Mouse (Mus musculus) frontal cortex, adult 2 months (tissue): Measurements from ENCODE around the gene Psmb10. TPM values are rescaled to one million over a fixed set of nuclear protein-coding genes. Genes with fewer than 3 reads are reported as not detected.

Source experiments
- DNase-seq, 2 experiments: peaks; one replicate each; pipeline ENCODE4 v3.0.0; 2022; ENCODE audit warnings: low spot score in 1 of 2; ENCODE audit errors: extremely low spot score in 1 of 2
- polyA plus RNA-seq: library from polyadenylated mRNA; depleted of rRNA; stranded (reverse); fragments of >200 nt; gene quantifications from 2 replicates; pipeline ENCODE4 v1.2.3, GENCODE M21; 2012

The Psmb10 gene
- polyA plus RNA-seq, 1 experiment: 115 TPM

DNA sequence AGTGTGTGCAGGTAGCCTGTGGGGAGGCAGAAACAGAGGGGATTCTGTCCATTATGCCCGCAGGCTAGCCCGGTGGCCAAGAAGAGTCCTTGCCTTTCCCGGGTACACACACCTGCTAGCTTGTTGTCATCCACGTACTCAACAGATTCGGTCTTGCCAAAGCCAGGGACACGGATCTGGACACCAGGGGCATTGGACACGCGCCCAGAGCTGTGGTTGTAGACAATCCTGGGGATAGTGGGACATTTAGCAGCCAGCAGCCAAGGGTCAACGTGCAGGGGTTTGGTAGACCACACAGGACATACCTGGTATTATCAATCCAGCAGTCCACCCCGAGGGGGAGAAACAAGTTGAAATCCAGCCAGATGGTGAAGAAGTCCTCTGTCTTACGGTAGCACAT lies 3.8 kb upstream of the Psmb10 start:
- DNase-seq: no peak

DNA sequence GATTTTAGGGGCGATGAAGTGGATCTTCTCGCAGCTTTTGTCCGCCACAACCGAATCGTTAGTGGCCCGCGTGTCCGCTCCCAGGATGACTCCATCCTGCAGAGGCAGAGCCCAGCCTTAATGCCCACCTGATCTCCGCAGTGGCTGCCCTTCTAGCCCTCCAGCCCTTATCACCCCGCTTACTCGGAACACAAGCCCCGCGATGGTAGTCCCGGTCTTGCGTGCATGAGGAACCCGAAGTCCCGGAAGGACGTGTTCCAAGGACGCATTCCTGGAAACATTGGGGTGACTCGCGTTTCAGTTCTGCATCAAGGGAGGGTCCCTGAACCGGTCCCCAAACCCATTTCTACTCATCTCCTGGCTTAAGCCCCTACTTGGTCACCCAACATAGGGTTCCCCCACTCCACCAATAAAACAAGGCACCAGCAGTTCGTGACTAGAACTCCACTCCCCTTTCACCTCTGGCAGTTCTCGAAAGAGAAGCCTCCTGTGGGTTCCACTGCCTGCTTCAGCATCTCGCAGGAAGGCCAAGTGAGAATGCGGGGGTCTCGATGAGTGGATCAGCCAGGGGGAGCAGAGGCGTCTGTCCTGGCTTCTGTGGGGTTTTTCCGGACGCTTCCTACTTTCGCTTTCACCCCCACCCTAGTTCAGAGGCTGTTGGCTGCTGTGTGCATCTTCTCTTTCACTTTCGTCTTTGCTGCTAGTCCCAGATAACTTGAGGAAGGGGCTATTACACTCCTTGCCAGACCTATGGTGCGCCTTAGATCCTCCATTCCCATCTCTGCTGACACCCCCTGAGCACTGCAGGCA lies 543 bp downstream of the Psmb10 start:
- DNase-seq: peak in 1 of 2 experiments; percentile 47

DNA sequence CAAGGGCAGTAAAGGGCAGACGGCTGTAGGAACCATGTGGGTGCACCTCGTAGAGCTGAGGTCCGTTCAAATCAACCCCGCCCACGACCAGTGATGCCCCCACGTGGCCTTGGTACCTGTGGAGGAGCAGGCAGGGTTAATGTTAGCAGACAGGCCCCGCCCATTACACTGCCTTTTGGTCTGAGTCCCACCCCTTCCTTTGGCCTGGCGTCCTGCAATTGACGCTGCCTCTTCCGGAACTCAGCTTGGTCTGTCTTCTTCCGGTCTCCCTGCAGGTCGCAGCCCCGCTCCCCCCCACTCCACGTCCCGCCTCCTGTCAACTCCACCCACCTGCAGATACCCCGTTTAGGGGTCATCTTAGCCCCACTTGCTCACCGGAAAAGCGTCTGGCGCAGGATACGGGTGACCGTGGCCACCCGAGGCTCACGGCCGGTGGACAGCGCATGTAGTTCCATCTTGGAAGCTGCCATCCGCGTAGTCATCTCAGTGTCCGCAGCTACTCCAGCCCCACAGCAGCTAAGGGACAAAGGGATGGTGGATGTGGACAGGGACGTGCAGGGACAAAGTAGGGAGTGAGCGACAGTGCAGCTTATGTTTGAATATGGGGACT lies 1.3 kb downstream of the Psmb10 start:
- peak; percentile 85 to 87 for DNase-seq

DNA sequence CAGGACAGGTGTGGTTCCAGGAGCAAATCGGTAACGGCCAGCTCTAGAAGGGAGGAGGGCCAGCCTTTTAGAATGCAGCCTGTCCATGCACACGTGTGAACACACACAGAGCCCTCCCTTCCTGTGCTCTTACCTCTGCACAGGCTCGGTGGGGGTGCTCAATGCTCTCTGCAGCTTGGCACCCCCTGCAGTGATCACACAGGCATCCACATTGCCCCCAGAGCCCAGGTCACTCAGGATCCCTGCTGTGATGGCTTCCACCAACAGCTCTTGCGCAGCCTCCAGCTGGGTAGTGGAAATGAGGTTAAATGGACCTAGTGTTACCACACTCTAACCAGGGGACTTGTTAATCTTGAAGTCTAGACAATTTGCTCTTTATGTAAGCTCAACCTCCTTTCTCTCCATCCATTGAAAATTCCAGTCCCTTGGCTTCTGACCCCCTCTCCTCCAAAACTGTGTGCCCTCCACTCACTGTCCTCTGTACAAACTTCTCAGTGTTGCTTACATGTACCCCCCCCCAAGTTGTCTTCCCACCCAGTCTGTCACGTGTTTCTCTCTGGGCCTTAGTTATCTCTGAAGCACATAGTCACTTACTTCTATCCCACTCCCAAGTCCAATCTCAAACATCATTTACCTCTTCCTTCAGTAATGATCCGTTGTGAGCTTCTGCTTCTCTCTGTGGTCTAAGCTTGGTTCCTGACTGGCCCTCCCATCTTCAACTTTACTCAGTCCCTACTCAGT lies 2.2 kb downstream of the Psmb10 start:
- DNase-seq: no peak

DNA sequence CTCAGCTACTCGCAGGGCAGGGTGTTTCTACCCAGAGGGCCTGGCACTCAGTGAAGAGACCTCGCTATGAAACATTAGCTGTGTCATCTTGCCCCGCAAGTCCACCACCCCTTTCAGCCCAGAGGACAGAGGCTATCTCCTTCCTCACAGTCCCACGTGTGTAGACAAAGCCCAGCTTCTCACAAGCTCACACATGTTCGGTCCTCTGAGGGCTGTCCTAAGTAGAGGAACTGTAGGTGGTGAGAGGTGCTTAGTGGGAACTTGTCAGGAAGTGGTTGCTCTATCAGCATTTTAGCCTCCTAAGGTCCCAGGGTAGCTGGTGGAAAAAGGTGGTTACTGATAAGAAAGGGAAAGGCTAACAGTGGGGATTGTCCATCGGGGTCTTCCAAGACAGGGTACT lies 3.1 kb downstream of the Psmb10 start:
- no peak for DNase-seq

DNA sequence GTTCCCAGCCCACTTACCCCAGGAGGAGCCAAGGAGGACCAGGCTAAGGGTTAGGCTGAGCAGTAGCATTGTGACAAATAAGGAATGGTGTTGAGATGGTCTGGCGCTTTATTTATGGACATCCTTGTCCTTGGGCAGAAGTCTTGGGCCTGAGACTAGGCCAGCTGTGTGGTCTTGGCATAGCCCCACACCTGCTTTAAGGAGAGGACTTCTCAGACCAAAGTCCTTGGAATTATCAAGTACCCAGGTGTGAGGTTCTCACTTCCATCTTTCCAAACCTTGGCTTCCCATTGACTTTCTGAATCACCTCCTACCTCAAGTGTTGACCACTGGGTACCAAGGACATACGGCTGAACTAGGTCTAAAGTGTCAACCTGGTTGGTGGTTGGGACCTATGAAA lies 4.5 kb downstream of the Psmb10 start, which contains the start of gene Ctrl:
Gene Ctrl, minus strand, starts transcription at position 101 of the 400 bp plus-strand sequence.
- no peak for DNase-seq

DNA sequence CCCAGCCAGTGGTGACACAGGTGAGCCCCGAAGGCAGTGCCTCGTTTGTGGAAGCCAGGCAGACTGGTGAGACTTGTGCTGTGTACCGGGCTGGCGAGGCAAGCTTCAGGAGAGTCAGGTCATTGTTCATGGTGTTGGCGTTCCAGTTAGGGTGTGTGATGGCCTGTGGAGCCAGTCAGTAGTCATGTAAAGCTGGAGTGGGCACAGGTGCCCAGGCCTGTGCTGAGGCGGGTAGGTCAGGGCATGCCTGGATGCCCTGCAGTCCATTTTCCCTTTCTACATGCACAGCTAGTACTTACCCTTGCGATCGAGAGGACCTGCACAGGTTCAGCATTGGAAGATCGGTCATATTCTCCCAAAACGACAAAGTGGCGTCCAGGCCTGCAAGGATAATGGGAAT lies 5.7 kb downstream of the Psmb10 start:
- DNase-seq: no peak

DNA sequence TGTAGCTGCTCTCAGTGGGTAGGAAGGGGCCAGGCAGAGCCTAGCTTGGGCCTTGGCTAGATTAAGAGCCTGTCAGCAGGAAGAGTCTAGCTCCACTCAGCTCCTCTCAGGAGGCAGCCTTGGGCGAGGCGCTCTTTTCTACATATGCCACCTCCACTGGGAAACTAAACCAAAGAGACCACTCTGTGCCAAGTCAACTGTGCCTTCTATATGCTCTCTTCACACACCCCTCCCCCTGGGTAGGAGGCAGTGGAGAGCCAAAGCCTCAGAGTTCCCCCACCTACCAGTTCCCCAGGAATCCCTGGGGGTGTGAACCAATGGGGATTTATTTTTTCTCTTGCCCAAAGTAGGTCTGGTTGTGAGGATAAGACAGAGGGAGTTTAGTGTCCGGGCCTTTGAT lies 7.0 kb downstream of the Psmb10 start:
- peak; percentile 68 to 76 for DNase-seq

DNA sequence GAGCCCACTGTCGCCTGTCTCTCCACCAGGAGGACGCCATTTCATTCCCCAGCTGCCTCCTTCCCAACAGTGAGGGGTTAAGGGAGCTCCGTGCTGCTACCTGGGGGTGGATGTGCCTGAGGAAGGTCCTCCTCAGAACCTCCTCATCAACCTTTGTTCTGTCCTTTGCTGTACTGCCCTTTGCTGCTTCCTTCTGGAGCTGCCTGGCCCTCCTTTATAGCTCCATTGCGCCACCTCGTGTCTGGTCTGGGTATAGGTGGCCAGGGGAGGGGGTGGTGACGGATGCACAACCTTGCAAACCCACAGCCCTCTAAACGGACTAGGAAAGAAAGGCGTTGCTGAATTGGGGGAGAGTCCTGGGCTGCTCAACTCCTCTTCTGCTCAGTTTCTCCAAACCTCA lies 7.6 kb downstream of the Psmb10 start:
- peak in 1 of 2 experiments; percentile 91 for DNase-seq

DNA sequence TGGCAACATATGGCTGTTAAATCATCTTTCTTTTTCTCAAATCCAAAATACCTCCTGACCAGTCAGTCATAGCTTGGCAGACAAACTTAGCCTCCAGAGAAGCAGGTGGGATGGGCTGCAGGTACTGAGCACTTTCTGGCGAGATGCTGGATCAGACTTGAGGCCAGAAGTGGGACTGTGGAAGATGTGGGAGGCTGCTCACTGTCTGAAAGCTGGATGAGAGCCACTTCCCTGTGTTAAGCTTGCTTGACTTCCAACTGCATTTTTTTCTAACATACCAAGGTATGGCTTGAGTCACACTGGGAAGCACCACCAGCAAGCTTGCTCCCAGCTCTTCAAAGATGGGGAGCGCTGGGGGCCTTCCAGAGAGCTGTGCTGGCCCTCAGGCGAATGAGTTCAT lies 13.1 kb downstream of the Psmb10 start:
- DNase-seq: peak in 1 of 2 experiments; percentile 70

DNA sequence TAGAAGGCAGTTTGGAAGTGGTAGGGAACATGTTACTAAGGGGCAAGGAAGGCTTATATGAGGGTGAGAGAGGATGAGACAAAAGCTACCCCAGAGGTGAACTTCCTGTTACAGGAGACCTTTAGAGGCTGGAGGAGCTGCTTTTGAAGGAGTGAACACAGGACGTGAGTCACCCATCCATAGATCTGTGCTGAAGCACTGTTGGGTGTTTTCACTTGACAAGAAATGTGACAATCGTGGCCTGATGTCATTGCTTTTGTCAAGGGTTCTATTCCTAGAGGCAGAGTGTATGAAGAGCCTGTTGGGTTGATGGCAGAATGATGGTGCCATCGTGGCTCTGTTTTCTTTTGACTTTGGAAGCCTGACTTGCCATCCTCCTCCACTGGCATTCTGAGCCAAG lies 18.9 kb downstream of the Psmb10 start:
- no peak for DNase-seq

DNA sequence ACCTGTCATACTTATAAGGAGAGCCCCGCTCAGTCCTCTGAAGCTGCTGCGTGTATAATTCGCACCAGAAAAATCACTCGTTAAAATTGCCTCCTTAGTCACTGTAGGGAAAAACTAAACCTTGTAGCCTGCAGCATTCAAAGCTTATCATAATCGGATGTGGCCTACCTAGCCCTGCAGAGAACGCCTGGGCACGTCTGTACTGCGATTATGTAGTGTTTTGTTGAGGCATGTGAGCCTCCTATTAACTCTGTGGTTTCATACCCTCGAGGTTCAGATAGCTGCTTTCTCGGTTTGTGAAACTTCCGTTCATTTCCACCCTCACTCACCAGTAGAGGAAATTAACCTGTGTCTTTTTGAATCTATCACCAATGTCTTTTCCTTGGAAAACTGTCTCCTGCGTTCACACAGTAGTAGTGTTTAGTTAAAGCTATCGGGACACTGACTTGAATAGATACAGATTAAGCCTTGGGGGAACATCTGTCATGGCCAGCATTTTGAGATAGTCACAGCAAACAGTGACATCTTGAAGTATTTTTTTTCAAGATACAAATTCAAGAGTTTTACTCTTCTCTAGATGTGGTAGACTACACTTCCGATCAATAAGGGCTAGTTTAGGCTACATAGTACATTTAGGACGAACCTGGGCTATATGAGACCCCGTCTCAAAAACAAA lies 37.2 kb downstream of the Psmb10 start:
- no peak for DNase-seq

DNA sequence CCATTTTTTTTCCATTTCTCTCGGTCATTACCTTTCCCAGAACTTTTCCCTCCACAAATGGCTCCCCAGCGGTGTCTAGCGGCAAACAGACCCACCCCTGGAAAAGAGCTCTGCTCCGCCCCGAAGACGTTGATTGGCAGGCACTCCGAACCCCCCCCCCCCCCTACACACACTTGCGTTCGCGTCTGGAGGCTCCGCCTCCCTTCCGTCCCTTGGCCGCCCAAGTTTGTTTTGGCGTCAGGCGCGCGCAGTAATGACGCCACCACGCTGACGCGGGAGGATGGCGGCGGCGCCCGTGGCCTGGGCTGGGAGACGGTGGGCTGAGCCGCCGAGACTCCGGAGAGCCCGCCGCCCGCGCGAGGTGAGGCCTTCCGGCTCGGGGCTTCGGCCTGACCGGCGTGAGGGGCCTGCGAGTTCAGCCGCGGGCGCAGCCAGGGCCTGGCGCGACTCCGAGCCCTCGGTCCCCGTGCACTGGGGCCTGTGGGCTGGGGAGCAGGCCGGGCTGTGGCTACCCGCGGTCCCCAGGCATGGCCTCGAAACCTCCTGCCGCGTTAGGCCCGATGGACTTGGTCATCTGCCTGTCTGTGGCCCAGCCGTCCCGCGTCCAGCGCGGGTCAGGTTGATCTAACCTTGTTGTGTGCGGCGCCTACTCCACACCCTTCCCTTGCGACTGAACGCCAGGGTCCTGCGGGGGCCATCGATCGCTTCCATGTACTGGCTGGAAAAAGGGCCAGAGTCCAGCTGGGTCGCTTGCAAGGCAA lies 37.9 kb downstream of the Psmb10 start, which contains the start of gene Pskh1:
Gene Pskh1, plus strand, starts transcription at position 262 of the 761 bp plus-strand sequence.
- DNase-seq: peak; percentile 74 to 95

DNA sequence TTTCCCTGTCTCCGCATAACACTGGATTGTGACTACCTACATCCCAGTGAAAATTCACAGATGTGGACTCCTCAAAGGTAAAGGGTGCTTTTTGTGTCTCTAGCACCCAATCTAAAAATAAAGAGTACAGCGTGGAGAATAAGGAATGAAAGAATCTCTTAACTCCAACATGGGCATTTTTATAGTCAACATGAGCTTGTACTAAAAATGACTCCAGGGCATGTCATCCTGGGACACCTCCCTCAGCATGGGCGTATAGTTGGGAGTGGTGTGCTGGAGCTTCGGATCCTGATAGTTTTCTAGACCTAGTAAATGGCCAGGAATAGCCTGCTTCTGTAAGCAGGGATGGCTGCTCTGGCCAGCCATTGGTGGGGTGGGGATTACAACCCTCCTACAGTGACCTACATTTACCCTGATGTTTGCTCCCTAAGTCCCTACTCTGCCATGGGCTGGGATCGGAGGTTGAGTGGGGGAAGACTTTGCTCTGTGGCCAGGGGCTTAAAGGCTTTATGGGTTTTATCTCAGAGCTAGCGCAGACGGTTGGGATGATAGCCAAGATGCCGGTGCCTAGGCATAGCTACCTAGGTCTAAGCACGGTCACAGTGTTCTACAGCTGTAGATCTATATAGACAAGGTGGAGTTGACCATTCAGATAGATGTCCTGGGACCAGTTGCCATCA lies 40.3 kb downstream of the Psmb10 start:
- DNase-seq: no peak

DNA sequence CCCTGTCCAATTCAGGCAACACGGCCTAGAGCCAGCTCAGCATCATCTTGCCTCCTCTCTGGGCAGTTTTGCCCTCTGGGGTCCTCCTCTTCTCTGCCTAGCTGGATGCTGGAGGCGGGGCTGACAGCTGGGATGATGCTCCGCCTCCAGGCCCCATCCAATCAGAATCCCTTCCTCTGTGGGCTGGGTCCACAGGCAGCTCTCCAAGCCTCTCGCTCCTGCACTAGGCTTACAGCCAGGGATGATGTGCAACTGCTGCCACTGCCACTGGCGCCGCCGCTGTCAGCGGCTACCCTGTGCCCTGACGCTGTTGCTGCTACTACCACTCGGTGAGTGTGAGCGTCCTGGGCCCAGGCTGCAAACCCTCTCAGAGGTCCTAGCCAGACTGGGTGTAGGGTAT lies 44.9 kb downstream of the Psmb10 start, which contains the start of gene Nrn1l:
Gene Nrn1l, plus strand, starts transcription at position 229 of the 400 bp plus-strand sequence.
- DNase-seq: peak; percentile 73 to 90

DNA sequence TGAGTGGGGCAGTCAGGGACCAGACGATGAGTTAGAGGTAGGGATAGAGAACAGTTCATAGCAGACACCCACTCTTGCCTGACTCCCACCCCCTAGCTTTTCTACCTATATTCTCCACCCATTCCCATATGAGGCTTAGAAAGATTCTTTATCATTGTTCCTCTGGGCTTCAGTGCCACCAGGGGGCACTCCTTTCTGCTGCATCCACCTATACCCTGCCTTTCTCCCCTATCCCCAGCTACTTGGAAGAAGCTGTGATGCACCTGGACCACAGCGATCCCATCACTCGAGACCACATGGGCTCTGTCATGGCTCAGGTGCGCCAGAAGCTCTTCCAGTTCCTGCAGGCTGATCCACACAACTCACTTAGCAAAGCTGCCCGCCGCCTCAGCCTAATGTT lies 45.8 kb downstream of the Psmb10 start:
- peak in 1 of 2 experiments; percentile 65 for DNase-seq

DNA sequence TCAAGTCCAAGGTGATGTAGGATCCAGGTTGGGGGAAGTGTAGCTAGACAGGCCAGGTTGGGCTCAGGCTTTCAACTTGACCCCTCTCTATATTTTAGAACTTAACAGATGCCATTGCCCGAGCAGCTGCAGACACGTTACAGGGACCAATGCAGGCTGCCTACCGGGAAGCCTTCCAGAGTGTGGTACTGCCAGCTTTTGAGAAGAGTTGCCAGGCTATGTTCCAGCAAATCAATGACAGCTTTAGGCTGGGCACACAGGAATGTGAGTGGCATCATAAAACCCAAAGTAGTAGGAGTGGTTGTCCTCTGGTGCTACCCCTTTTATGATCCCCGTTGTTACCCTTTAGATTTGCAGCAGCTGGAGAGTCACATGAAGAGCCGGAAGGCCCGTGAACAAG lies 47.4 kb downstream of the Psmb10 start:
- DNase-seq: peak in 1 of 2 experiments; percentile 63

DNA sequence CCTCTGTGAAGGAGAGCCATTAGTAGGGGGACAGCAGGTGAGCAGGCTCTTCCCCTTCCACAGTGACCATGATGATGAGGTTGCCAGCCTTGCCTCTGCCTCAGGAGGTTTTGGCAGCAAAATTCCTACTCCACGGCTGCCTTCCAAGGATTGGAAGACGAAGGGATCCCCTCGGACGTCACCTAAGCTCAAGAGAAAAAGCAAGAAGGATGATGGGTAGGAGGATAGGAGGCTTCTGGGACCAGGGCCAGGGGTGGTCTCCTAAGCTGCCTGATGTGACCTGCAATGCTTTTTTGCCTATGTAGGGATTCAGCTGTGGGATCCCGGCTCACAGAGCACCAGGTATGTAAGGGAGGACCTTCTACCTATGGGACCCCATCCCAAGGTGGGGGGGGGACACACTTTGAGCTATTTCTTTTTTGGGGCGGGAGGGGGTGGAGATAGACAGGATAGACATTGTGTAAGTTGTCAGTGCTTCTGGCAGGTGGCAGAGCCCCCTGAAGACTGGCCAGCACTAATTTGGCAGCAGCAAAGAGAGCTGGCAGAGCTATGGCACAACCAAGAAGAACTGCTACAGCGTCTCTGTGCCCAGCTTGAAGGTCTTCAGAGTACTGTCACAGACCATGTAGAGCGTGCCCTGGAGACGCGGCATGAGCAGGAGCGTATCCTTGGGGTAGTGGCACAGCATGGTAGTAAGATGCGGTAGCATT lies 48.3 kb downstream of the Psmb10 start:
- DNase-seq: no peak
